Mouse (Mus musculus) forebrain, embryonic 14.5 days (tissue): ENCODE measurements around the gene Mtg2. TPM values are rescaled to one million over a fixed set of nuclear protein-coding genes. Genes with fewer than 3 reads are reported as not detected.

Source experiments
- ATAC-seq: fragments of 200-750 bp; cut with Nextera tagmentation; 2 replicates; pipeline ENCODE4 v1.8.0; 2017; ENCODE audit warnings: mild to moderate bottlenecking, moderate library complexity
- DNase-seq: peaks from one replicate; pipeline ENCODE4 v3.0.0-alpha.2; 2015; ENCODE audit warnings: low spot score
- H3K27ac ChIP-seq: fragments of 300-500 bp; sonication (generic); 2 replicates; pipeline ENCODE4 v1.5.1; 2014; ENCODE audit warnings: low read depth, mild to moderate bottlenecking, control low read depth, low read length, moderate library complexity
- H3K27me3 ChIP-seq: fragments of 300-500 bp; sonication (generic); replicated peaks from 2 replicates; pipeline ENCODE4 v1.6.1; 2014; ENCODE audit warnings: low read length, control low read depth, mixed read lengths; ENCODE audit not compliant: control insufficient read depth, insufficient read depth
- H3K36me3 ChIP-seq: fragments of 300-500 bp; sonication (generic); 2 replicates; pipeline ENCODE4 v1.6.1; 2014; ENCODE audit warnings: low read length, control low read depth; ENCODE audit not compliant: control insufficient read depth, insufficient read depth
- H3K4me1 ChIP-seq: fragments of 300-500 bp; sonication (generic); 2 replicates; pipeline ENCODE4 v1.6.1; 2014; ENCODE audit warnings: antibody characterized with exemption, low read length, control low read depth; ENCODE audit not compliant: control insufficient read depth, insufficient read depth
- H3K4me2 ChIP-seq: fragments of 300-500 bp; sonication (generic); 2 replicates; pipeline ENCODE4 v1.6.1; 2014; ENCODE audit warnings: mild to moderate bottlenecking, control low read depth, low read length
- H3K4me3 ChIP-seq: fragments of 300-500 bp; sonication (generic); 2 replicates; pipeline ENCODE4 v1.5.1; 2014; ENCODE audit warnings: low read depth, low read length, control low read depth
- H3K9ac ChIP-seq: fragments of 300-500 bp; sonication (generic); 2 replicates; pipeline ENCODE4 v1.6.1; 2014; ENCODE audit warnings: mild to moderate bottlenecking, low read length, control low read depth, moderate library complexity
- H3K9me3 ChIP-seq: fragments of 300-500 bp; sonication (generic); replicated peaks from 2 replicates; pipeline ENCODE4 v1.6.1; 2016; ENCODE audit warnings: low read length, control low read depth, mixed read lengths; ENCODE audit not compliant: control insufficient read depth
- WGBS: fragments of 180-500 bp; shearing (Covaris S2); extraction: QIAGEN DNeasy Blood & Tissue Kit; methylation state at CpG from one replicate; pipeline ENCODE4 v1.1.7; 2014; 5-methylcytosine and 5-hydroxymethylcytosine counted together
- polyA plus RNA-seq: library from polyadenylated mRNA; unstranded; fragments of >200 nt; fragmentation: Nextera tagmentation; extraction: Ambion mirVana; gene quantifications from 2 replicates; pipeline ENCODE4 v1.2.1, GENCODE M21; 2014

Gene Mtg2
- polyA plus RNA-seq, 1 experiment from 2014 or later: 34.3 TPM

DNA sequence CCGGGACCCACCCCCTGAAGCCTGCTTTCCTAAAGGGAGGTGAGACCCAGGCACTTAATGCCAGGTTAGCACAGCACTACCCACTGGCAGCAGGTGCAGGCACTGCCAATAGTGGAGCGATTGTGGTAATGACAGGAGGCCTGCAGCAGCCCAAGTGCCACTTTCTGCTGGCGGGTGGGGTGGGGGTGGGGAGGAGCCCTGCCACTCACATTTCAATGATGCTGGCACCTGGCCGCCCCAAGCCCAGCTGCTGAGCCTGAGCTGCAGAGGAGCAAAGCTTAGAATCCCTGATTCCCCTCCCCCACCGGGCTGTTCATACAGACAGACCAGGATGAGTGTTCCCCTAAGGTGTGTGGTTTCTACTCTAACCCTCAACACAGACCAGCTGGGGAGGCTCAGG is 25.3 kb downstream of the Mtg2 start:
- WGBS: 35% methylated on average over 5 of the region's 5 CpGs
- peak; percentile 68 for DNase-seq

DNA sequence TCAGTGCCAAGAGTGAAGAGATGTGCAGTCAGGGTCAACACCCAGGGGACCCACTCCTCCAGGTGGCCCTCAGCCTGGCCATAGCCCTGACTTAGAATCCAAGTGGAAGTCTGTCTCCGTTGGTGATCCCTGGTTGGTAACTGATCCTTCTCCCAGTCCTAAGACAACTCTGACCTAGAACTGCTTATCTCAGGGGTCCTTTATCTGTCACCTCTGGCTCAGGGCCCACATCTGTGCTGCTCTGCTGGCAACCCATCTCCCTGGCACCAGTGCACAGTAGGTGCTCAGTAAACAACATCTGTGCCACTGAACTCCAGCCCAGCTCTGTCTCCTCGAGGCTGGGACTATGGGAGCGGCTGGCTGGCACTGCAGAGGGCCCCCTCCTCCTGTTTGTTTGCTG is 27.2 kb downstream of the Mtg2 start:
- Histone ChIP-seq H3K27ac (no peak overlapping the region), H3K4me2 (no peak overlapping the region), H3K27me3 (peaks cover 19% of the 10 kb centered on the region), H3K36me3 (no peaks in the 10 kb centered on the region), H3K4me3 (no peak overlapping the region), H3K9ac (no peak overlapping the region), H3K9me3 (no peaks in the 10 kb centered on the region), H3K4me1 (peaks cover 10% of the 10 kb centered on the region; the same call in 1 of the 2 replicates)
- no peak for ATAC-seq
- WGBS: 29% methylated on average over 3 of the region's 3 CpGs
- no peak for DNase-seq

More for the DNA sequence above, 25.3 kb downstream of the Mtg2 start:
- peaks cover 3% of the 10 kb centered on the region; the same call in 1 of the 2 replicates for H3K27me3 ChIP-seq
- no peak overlapping the region for H3K9ac ChIP-seq
- peak; percentile 68 for ATAC-seq
- H3K4me2 ChIP-seq: no peak overlapping the region
- H3K4me1 ChIP-seq: peaks cover 10% of the 10 kb centered on the region; the same call in 1 of the 2 replicates
- H3K9me3 ChIP-seq: no peaks in the 10 kb centered on the region
- H3K4me3 ChIP-seq: no peak overlapping the region
- H3K27ac ChIP-seq: peak overlapping the region; percentile 44; the same call in 1 of the 2 replicates
- no peaks in the 10 kb centered on the region for H3K36me3 ChIP-seq

DNA sequence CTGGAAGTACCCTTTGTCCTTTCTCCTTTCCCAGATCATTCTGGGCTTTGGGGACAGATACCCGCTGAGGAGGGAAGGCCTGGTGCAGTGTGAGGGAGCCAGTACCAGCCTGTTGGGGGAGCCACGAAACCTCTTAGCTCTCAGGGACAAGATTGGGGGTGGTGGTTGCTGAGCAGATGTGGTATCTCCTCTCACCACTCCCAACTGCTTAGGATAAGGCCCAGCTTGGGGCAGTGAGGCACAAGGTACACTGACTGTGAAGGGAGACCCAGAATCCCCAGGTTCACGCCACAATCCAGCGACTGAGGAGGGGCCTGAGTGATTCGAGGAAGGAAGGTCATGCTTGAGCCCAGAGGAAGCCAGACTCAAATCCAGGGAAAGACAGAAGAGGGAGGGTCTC is 27.8 kb downstream of the Mtg2 start:
- Histone ChIP-seq H3K9ac (no peak overlapping the region), H3K4me2 (no peak overlapping the region), H3K4me1 (peaks cover 15% of the 10 kb centered on the region; the same call in 1 of the 2 replicates), H3K27ac (no peak overlapping the region), H3K36me3 (no peaks in the 10 kb centered on the region), H3K4me3 (no peak overlapping the region), H3K27me3 (peaks cover 25% of the 10 kb centered on the region), H3K9me3 (no peaks in the 10 kb centered on the region)
- DNase-seq (no peak), ATAC-seq (no peak)
- 39% methylated on average over 5 of the region's 5 CpGs for WGBS

DNA sequence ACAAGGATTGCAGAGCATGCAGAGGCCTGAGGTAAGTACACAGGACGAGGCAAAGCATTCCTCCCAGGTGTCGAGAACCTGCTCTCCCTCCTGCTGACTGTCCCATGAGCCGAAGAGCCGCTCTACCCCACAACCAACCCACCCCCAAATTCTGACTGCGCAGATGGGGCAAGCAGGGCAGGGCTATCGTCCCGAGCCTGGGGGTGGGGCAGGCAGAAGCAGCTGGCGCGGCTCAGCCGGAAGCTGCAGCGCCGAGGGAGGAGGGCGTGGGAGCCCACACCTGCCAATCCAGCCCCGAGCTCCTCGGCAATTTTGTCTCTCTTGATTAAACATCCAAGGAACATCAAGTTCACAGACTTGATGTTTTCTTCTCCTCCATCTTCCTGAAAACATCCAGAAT is 29.1 kb downstream of the Mtg2 start:
- H3K27me3 ChIP-seq: peaks cover 38% of the 10 kb centered on the region
- peaks cover 19% of the 10 kb centered on the region; the same call in 1 of the 2 replicates for H3K4me1 ChIP-seq
- no peak overlapping the region for H3K27ac ChIP-seq
- H3K9ac ChIP-seq: peak overlapping the region; percentile 25; the same call in 1 of the 2 replicates
- H3K36me3 ChIP-seq: no peaks in the 10 kb centered on the region
- ATAC-seq (no peak), DNase-seq (no peak)
- no peak overlapping the region for H3K4me3 ChIP-seq
- WGBS: 12% methylated on average over 15 of the region's 15 CpGs
- H3K9me3 ChIP-seq: no peaks in the 10 kb centered on the region
- H3K4me2 ChIP-seq: peak overlapping the region; percentile 20; the same call in 1 of the 2 replicates

DNA sequence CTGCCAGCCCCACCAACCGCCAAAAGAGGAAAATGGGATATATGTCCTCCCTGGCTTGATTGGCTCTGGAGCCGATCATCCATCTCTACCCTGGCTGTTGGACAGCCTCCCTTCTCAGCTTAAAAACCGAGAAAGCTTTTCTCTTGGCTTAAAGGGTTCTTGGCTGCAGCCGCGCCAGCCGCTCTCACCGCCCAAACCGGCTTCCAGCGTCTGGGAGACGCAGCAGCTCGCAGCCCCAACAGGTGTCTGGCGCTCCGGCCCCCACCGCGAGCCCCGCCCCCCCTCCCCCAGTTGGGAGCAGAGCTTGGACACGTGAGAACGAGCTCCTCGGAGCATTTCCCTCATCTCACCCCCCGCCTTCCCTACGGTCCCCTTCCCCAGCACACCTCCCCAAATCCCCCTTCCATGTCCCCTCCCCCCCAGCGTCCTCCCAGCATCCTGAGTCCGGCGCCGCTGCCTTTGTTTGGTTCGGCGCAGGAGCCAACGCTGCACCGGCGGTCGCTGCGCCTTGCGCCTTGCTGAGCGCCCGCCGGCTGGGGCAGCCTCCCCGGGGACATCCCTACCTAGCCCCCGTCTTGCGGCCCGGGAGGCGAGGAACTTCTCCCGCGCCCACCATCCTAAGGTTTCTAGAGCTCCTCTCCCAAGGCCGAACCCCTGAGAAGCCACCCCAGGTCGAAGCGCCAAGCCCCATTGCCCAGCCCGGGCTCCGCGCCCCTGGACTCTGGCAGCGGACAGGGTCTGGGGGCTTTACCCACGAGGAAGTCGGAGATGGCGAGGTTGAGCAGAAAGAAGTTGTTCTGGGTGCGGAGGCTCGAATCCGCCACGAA is 33.0 kb downstream of the Mtg2 start:
- H3K27ac ChIP-seq: no peak overlapping the region
- ATAC-seq: peak; percentile 21; the same call in 1 of the 2 replicates
- H3K9me3 ChIP-seq: no peaks in the 10 kb centered on the region
- under 1% methylated on average over 41 of the region's 57 CpGs for WGBS
- peaks cover 20% of the 10 kb centered on the region; the same call in 1 of the 2 replicates for H3K4me1 ChIP-seq
- peak overlapping the region; percentile 52 for H3K4me3 ChIP-seq
- peak overlapping the region; percentile 95 for H3K4me2 ChIP-seq
- peak; percentile 50 for DNase-seq
- peaks cover 51% of the 10 kb centered on the region for H3K27me3 ChIP-seq
- peak overlapping the region; percentile 62 for H3K9ac ChIP-seq
- H3K36me3 ChIP-seq: no peaks in the 10 kb centered on the region

DNA sequence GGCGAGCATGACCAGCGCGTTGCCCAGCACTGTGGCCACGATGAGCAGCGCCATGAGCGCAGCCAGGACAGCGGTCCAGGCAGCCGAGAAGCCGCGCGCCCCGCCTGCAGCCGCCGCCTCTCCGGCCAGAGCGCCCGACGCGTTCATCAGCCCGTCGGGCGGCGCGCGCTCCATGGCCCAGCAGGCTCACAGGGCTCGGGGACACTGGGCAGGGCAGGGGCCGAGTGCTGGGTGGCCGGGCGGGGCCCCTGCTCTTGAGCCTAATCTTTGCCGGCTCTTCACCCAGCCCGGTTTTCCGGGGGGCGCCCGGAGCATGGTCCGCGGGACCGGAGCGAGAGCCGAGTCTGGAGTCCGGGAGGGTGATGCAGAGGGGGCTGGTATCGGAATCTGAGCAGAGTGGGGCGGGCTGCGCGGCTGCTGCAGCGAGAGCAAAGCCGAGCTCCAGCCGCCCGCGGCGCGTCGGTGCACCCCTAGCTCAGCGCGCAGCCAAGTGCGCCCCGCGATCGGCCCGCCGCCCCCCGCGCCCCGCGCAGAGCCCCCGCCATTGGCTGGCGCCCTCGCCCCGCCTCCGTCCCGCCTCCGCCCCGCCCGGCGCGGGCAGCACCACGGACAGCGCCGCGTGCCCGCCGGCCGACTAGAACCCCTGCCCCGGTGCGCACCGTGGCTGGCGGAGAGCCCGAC is 33.7 kb downstream of the Mtg2 start, which contains the start of gene Hrh3:
Gene Hrh3, minus strand, starts transcription at position 511 of the 681 bp plus-strand sequence.
- under 1% methylated on average over 82 of the region's 87 CpGs for WGBS
- peak within 1 kb of the TSS; percentile 95 for H3K4me2 ChIP-seq
- no peak within 1 kb of the TSS for H3K27ac ChIP-seq
- H3K9ac ChIP-seq: peak within 1 kb of the TSS; percentile 62
- H3K36me3 ChIP-seq: no peaks in the 10 kb centered on the region
- peak; percentile 83 for ATAC-seq
- H3K9me3 ChIP-seq: no peaks in the 10 kb centered on the region
- peaks cover 51% of the 10 kb centered on the region for H3K27me3 ChIP-seq
- DNase-seq: peak; percentile 61
- peaks cover 20% of the 10 kb centered on the region; the same call in 1 of the 2 replicates for H3K4me1 ChIP-seq
- peak within 1 kb of the TSS; percentile 52 for H3K4me3 ChIP-seq

DNA sequence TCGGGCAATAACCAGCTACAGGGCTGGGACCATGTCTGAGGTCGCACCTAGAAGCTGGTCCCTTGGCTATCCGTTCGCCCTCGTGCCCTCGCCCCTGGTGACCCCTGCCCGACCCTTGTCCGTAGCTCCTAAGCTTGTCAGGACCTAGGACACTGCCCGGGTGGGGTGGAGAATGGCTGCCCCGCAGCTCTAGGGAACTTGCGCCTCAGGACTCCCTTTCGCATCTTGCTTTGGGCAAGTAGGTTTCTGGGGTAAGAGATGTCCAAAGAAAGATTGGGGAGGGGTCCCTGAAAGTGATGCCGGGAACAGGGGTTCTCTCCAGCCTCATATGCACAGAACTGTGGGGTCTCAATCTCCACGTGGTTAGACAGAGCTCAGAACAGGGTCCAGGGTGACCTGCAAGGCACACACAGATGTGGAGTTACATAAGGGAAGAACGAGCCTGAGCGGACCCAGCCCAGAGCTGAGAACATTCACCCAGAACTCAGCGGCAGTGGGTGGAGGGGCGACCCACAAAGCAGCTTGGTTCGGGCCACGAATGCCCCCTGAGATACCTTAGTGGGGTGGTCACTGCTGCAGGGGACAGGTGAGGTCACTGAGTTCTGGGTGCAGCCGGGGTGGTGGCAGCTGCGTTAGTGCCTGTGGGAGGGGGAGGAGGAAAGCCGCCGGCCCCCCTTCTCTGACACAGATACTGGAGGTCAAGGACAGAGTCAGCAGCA is 34.4 kb downstream of the Mtg2 start:
- peaks cover 16% of the 10 kb centered on the region; the same call in 1 of the 2 replicates for H3K4me1 ChIP-seq
- peaks cover 51% of the 10 kb centered on the region for H3K27me3 ChIP-seq
- H3K27ac ChIP-seq: no peak overlapping the region
- H3K9me3 ChIP-seq: no peaks in the 10 kb centered on the region
- DNase-seq (no peak), ATAC-seq (no peak)
- peak overlapping the region; percentile 62; the same call in 1 of the 2 replicates for H3K9ac ChIP-seq
- H3K4me3 ChIP-seq: peak overlapping the region; percentile 52
- no peaks in the 10 kb centered on the region for H3K36me3 ChIP-seq
- WGBS: 9% methylated on average over 24 of the region's 24 CpGs
- H3K4me2 ChIP-seq: peak overlapping the region; percentile 95

DNA sequence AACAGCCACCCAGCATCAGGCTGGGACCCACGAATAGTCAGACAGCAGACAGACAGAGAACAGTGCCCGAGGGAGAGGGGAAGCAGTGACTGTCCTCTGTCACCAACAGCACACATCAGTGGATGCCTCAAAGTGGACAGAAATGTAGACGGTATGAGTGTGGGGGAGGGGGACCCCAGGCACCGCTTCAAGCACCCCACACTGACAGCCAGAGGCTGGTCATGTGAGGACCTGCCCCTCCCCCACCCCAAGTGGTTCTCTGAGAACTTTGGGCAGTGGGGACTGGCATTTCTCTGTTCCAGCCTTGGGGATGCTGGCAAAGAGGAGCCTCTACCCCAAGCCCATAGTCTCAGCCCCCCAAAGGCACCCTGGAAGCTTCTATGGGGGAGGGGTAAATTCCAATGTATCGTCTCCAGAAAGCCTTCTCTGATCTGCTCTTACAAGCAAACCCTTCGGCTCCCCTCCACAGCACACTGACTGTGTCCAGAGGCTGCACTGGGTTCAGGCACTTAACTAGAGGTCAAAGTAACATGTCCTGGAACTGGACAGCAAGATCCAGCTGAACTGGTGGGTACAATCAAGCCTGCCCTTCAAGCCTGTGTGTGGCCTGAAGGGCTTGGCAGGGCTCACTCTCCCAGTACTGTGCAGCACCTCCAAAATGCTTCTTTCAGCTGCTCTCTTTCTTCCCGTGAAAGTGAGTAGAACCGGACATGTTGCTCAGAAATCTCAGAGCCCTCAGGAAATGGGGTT is 35.2 kb downstream of the Mtg2 start:
- DNase-seq: no peak
- Histone ChIP-seq H3K4me1 (peaks cover 14% of the 10 kb centered on the region; the same call in 1 of the 2 replicates), H3K9ac (no peak overlapping the region), H3K27me3 (peaks cover 49% of the 10 kb centered on the region), H3K4me3 (no peak overlapping the region), H3K36me3 (no peaks in the 10 kb centered on the region), H3K4me2 (no peak overlapping the region), H3K9me3 (no peaks in the 10 kb centered on the region), H3K27ac (no peak overlapping the region)
- ATAC-seq: no peak
- 26% methylated on average over 8 of the region's 8 CpGs for WGBS
